Mouse (Mus musculus) heart, adult 18-20 months (tissue): ENCODE measurements around the gene Plac9a. TPM values are rescaled to one million over a fixed set of nuclear protein-coding genes. Genes with fewer than 3 reads are reported as not detected.

Experiments used
- DNase-seq, 2 experiments: peaks; one replicate each; pipeline ENCODE4 v3.0.0; 2021 to 2022; ENCODE audit warnings: mixed read lengths in 1 of 2
- total RNA-seq, 2 experiments: library from RNA; stranded (reverse); gene quantifications; 2 replicates each; pipeline ENCODE4 v1.2.3; 2021

The Plac9a gene
- total RNA-seq, 2 experiments from 2014 or later, result 2.1 to 2.9 TPM

- no peak for DNase-seq
Measured at GRCm38 (mm10) chr14:25838411-25838810, 64.5 kb downstream of the Plac9a start.

Other genes with a start within 250 kb of the Plac9a start
- gene Ppif, start 208.9 kb downstream of the Plac9a start, total RNA-seq, result 100 to 1,000 TPM; 287 to 306 TPM
- gene Zcchc24, start 134.1 kb downstream of the Plac9a start, total RNA-seq, result 10 to 100 TPM; 33.9 to 34.9 TPM
- gene Anxa11, start 60.9 kb downstream of the Plac9a start, total RNA-seq, result 10 to 100 TPM; 76.1 to 82.5 TPM
- gene Tmem254a, start 24.6 kb upstream of the Plac9a start, total RNA-seq, result under 1 TPM; 0.15 to 0.27 TPM
- gene Cphx1, start 35.2 kb upstream of the Plac9a start, total RNA-seq, result not detected
- gene Duxbl1, start 75.5 kb upstream of the Plac9a start, total RNA-seq, result not detected
- 10 to 100 TPM; 14.1 to 17.5 TPM for gene Gm9780, start 139.6 kb upstream of the Plac9a start, total RNA-seq
- 1 to 10 TPM; 1.6 to 4.7 TPM for gene Tmem254c, start 164.3 kb upstream of the Plac9a start, total RNA-seq
- not detected for gene Cphx2, start 178.4 kb upstream of the Plac9a start, total RNA-seq
- not detected for gene Cphx3, start 179.2 kb upstream of the Plac9a start, total RNA-seq
- gene Duxbl2, start 215.2 kb upstream of the Plac9a start, total RNA-seq, result not detected